Mouse (Mus musculus): ENCODE measurements at regions not wholly inside any gene's neighbourhood (a gene's known extent, or its start where the extent isn't known, plus 50 kb on each side); places are given as distances from the start of the nearest gene placed in this dataset.

DNA sequence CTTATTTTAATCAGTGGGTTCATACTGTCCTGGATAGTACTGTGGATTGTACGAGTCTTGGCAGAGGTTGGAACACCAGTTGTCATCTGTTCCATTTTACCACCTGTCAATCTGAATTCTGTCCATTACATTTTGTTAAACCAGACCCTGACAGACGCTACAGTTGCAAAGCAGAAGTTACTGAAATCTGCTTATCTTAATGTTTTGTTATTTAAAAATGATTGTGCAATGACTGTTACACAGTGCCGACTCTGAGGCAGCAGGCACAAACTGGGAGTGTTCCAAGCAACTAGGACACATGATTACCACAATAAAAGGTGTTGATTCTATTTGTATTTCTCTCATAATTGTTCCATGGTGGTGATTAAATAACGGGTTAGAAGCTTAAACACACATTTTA is 229.8 kb upstream of the Camk1g start:
- no peak for TF ChIP-seq POLR2A (IDR thresholded peaks at IDR 0.05; ENCODE audit: borderline replicate concordance, low read depth, low read length)
- no peak for TF ChIP-seq CTCF (IDR thresholded peaks at IDR 0.05; ENCODE audit: low read depth, low read length)
